Mouse (Mus musculus): ENCODE measurements around the gene Fbxl13. TPM values are rescaled to one million over a fixed set of nuclear protein-coding genes. Genes with fewer than 3 reads are reported as not detected.

Gene Fbxl13
- polyA plus RNA-seq, 1 experiment from 2014 or later: 0.18 TPM

- H3K27ac ChIP-seq (ENCODE audit: low read depth, low read length): no peak overlapping the region
- H3K4me2 ChIP-seq (ENCODE audit: low read length): no peak overlapping the region
- no peaks in the 10 kb centered on the region for H3K27me3 ChIP-seq (replicated peaks; ENCODE audit: control insufficient read depth, insufficient read depth, low read length)
- H3K4me1 ChIP-seq (ENCODE audit: control insufficient read depth, insufficient read depth, low read length): no peaks in the 10 kb centered on the region
- peaks cover 67% of the 10 kb centered on the region for H3K36me3 ChIP-seq (ENCODE audit: control insufficient read depth, insufficient read depth, low read length)
- H3K9me3 ChIP-seq (replicated peaks; ENCODE audit: control insufficient read depth, low read length): no peaks in the 10 kb centered on the region
- peak; percentile 38 for DNase-seq (ENCODE audit: low spot score)
- 0 out of 2 replicates have a peak, but pooled peaks have one; percentile 14 for ATAC-seq
- WGBS: 81% methylated on average over 11 of the region's 11 CpGs
- no peak overlapping the region for H3K9ac ChIP-seq (ENCODE audit: low read length)
- H3K4me3 ChIP-seq (ENCODE audit: low read depth, low read length): no peak overlapping the region
Measured at GRCm38 (mm10) chr5:21663081-21663480, 17.6 kb upstream of the Fbxl13 start.

- peak; percentile 27; the same call in 1 of the 2 replicates for ATAC-seq
- peak overlapping the region; percentile 0; the same call in 1 of the 2 replicates for H3K27ac ChIP-seq (ENCODE audit: low read depth, low read length)
- H3K36me3 ChIP-seq (ENCODE audit: control insufficient read depth, insufficient read depth, low read length): peaks cover 81% of the 10 kb centered on the region
- H3K27me3 ChIP-seq (replicated peaks; ENCODE audit: control insufficient read depth, insufficient read depth, low read length): no peaks in the 10 kb centered on the region
- 57% methylated on average over 6 of the region's 6 CpGs for WGBS
- no peak overlapping the region for H3K4me3 ChIP-seq (ENCODE audit: low read depth, low read length)
- H3K9ac ChIP-seq (ENCODE audit: low read length): no peak overlapping the region
- no peaks in the 10 kb centered on the region for H3K4me1 ChIP-seq (ENCODE audit: control insufficient read depth, insufficient read depth, low read length)
- H3K9me3 ChIP-seq (replicated peaks; ENCODE audit: control insufficient read depth, low read length): no peaks in the 10 kb centered on the region
- H3K4me2 ChIP-seq (ENCODE audit: low read length): no peak overlapping the region
- DNase-seq (ENCODE audit: low spot score): peak; percentile 47
Measured at GRCm38 (mm10) chr5:21660850-21661249, 15.4 kb upstream of the Fbxl13 start.

- H3K4me2 ChIP-seq (ENCODE audit: low read length): no peak overlapping the region
- no peak overlapping the region for H3K9ac ChIP-seq (ENCODE audit: low read length)
- no peaks in the 10 kb centered on the region for H3K27me3 ChIP-seq (replicated peaks; ENCODE audit: control insufficient read depth, insufficient read depth, low read length)
- no peaks in the 10 kb centered on the region for H3K9me3 ChIP-seq (replicated peaks; ENCODE audit: control insufficient read depth, low read length)
- no peak overlapping the region for H3K27ac ChIP-seq (ENCODE audit: low read depth, low read length)
- no peak overlapping the region for H3K4me3 ChIP-seq (ENCODE audit: low read depth, low read length)
- DNase-seq (ENCODE audit: low spot score): peak; percentile 79
- ATAC-seq: peak; percentile 69
- WGBS: 57% methylated on average over 11 of the region's 11 CpGs
- peaks cover 73% of the 10 kb centered on the region for H3K36me3 ChIP-seq (ENCODE audit: control insufficient read depth, insufficient read depth, low read length)
- no peaks in the 10 kb centered on the region for H3K4me1 ChIP-seq (ENCODE audit: control insufficient read depth, insufficient read depth, low read length)
Measured at GRCm38 (mm10) chr5:21658623-21659395, 13.4 kb upstream of the Fbxl13 start.

DNA sequence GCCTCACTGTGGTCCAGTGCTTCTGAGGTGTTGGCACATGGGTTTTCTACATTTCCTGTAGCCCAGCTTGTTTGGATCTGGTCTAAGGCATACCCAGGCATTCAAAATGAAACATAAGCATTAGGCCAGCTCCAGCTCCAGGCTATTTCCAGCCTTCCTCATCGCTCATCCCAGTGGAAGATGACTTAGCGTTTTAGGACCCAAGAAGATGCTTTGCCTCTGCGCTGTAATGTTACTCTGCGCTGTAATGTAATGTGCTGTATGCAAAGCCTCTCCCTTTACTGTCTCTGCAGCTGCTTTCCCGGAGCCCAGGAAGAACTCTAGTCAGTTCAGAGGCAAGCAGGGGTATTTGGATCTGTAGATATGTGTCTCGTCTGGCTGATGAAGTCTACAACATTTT is 12.6 kb upstream of the Fbxl13 start:
- Histone ChIP-seq H3K9ac (ENCODE audit: low read length) (no peak overlapping the region), H3K27ac (ENCODE audit: low read depth, low read length) (peak overlapping the region; percentile 52; the same call in 1 of the 2 replicates), H3K4me2 (ENCODE audit: low read length) (no peak overlapping the region), H3K9me3 (replicated peaks; ENCODE audit: control insufficient read depth, low read length) (no peaks in the 10 kb centered on the region), H3K27me3 (replicated peaks; ENCODE audit: control insufficient read depth, insufficient read depth, low read length) (no peaks in the 10 kb centered on the region), H3K36me3 (ENCODE audit: control insufficient read depth, insufficient read depth, low read length) (peaks cover 73% of the 10 kb centered on the region), H3K4me3 (ENCODE audit: low read depth, low read length) (no peak overlapping the region), H3K4me1 (ENCODE audit: control insufficient read depth, insufficient read depth, low read length) (no peaks in the 10 kb centered on the region)
- WGBS: 91% methylated on average over 6 of the region's 6 CpGs
- ATAC-seq (no peak), DNase-seq (ENCODE audit: low spot score) (no peak)

- H3K4me2 ChIP-seq (ENCODE audit: low read length): no peak overlapping the region
- no peaks in the 10 kb centered on the region for H3K9me3 ChIP-seq (replicated peaks; ENCODE audit: control insufficient read depth, low read length)
- no peak overlapping the region for H3K27ac ChIP-seq (ENCODE audit: low read depth, low read length)
- ATAC-seq: no peak
- no peak overlapping the region for H3K9ac ChIP-seq (ENCODE audit: low read length)
- H3K4me3 ChIP-seq (ENCODE audit: low read depth, low read length): no peak overlapping the region
- peaks cover 79% of the 10 kb centered on the region for H3K36me3 ChIP-seq (ENCODE audit: control insufficient read depth, insufficient read depth, low read length)
- no peaks in the 10 kb centered on the region for H3K27me3 ChIP-seq (replicated peaks; ENCODE audit: control insufficient read depth, insufficient read depth, low read length)
- DNase-seq (ENCODE audit: low spot score): no peak
- H3K4me1 ChIP-seq (ENCODE audit: control insufficient read depth, insufficient read depth, low read length): no peaks in the 10 kb centered on the region
- WGBS: 94% methylated on average over 9 of the region's 9 CpGs
Measured at GRCm38 (mm10) chr5:21656912-21657311, 11.5 kb upstream of the Fbxl13 start.

DNA sequence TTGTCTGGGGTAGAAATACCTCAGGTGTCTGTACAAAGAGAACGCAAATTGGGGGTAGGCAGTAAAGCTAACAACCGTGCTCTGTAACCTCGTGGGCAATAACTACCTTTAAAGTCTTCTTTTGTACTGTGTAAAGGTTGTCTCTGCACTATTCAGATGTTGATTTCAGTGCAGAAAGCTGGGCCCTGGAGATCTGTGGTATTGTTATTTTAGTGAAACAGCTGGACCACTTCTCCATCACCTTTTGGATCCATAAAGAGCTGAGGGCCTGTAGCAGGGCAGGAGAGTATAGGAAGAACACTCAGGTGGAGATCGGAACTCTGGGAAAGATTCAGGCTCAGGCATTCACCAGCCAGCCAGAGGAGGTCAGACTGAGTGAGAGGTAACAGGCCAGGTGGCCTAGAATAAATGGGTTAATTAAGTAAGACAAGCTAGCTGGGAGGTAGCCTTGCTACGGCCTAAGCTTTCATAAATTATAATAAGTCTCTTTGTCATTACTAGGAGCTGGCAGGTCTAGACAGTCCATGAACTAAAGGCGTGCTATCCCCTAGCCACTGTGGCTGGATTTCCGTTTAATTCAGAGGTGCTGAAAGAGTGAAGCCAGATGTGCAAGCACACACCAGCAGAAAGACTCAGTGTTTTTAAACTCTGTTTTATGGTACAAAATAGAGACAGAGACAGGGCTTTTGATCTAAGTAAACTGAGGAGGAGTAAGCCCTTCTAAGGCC is 6.6 kb upstream of the Fbxl13 start:
- Histone ChIP-seq H3K4me3 (ENCODE audit: low read depth, low read length) (no peak overlapping the region), H3K36me3 (ENCODE audit: control insufficient read depth, insufficient read depth, low read length) (peaks cover 72% of the 10 kb centered on the region), H3K9ac (ENCODE audit: low read length) (no peak overlapping the region), H3K4me1 (ENCODE audit: control insufficient read depth, insufficient read depth, low read length) (peaks cover 5% of the 10 kb centered on the region), H3K4me2 (ENCODE audit: low read length) (no peak overlapping the region), H3K9me3 (replicated peaks; ENCODE audit: control insufficient read depth, low read length) (no peaks in the 10 kb centered on the region), H3K27ac (ENCODE audit: low read depth, low read length) (no peak overlapping the region), H3K27me3 (replicated peaks; ENCODE audit: control insufficient read depth, insufficient read depth, low read length) (no peaks in the 10 kb centered on the region)
- ATAC-seq: no peak
- no peak for DNase-seq (ENCODE audit: low spot score)
- 83% methylated on average over 7 of the region's 7 CpGs for WGBS

DNA sequence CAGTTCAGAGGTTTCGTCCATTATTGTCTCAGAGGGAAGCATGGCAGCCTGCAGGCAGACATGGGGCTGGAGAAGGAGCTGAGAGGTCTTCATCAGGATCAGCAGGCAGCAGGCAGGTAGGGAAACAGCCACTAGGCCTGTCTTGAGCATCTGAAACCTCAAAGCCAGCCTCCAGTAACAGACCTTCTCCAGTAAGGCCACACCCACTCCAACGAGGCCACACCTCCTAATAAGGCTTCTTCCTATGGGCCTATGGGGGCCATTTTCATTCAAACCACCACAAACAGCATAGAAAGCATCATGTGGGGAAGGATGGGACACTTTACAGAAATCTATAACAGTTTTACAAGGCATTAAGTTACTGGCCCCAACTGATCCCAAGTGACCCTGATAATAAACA is 5.3 kb upstream of the Fbxl13 start:
- Histone ChIP-seq H3K27me3 (replicated peaks; ENCODE audit: control insufficient read depth, insufficient read depth, low read length) (no peaks in the 10 kb centered on the region), H3K9me3 (replicated peaks; ENCODE audit: control insufficient read depth, low read length) (no peaks in the 10 kb centered on the region), H3K27ac (ENCODE audit: low read depth, low read length) (no peak overlapping the region), H3K4me3 (ENCODE audit: low read depth, low read length) (no peak overlapping the region), H3K36me3 (ENCODE audit: control insufficient read depth, insufficient read depth, low read length) (peaks cover 66% of the 10 kb centered on the region), H3K4me1 (ENCODE audit: control insufficient read depth, insufficient read depth, low read length) (peaks cover 9% of the 10 kb centered on the region), H3K4me2 (ENCODE audit: low read length) (no peak overlapping the region), H3K9ac (ENCODE audit: low read length) (no peak overlapping the region)
- ATAC-seq (no peak), DNase-seq (ENCODE audit: low spot score) (no peak)
- 81% methylated on average over 2 of the region's 2 CpGs for WGBS

DNA sequence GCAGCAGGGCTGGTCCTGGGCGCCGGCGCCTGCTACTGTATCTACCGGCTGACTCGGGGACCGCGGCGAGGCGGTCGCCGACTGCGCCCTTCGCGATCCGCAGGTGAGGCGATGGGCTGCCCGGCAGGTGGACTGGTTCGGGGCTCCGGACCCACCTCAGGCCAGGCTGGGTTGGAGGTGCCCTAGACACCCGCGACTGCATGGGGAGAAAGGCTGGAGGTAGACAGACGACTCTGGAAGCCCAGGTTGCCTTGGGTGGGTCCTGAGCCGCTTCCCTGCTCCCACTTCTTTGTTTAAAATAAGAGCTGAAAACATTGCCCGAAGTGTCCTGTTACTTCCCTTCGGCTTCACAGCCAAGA is 678 bp upstream of the Fbxl13 start:
- ATAC-seq: no peak
- Histone ChIP-seq H3K4me3 (ENCODE audit: low read depth, low read length) (peak overlapping the region; percentile 82), H3K4me1 (ENCODE audit: control insufficient read depth, insufficient read depth, low read length) (peaks cover 9% of the 10 kb centered on the region), H3K36me3 (ENCODE audit: control insufficient read depth, insufficient read depth, low read length) (peaks cover 31% of the 10 kb centered on the region), H3K9ac (ENCODE audit: low read length) (peak overlapping the region; percentile 94), H3K9me3 (replicated peaks; ENCODE audit: control insufficient read depth, low read length) (no peaks in the 10 kb centered on the region), H3K4me2 (ENCODE audit: low read length) (peak overlapping the region; percentile 83), H3K27ac (ENCODE audit: low read depth, low read length) (peak overlapping the region; percentile 92), H3K27me3 (replicated peaks; ENCODE audit: control insufficient read depth, insufficient read depth, low read length) (no peaks in the 10 kb centered on the region)
- peak; percentile 31 for DNase-seq (ENCODE audit: low spot score)
- under 1% methylated on average over 20 of the region's 25 CpGs for WGBS
